Mouse (Mus musculus): ENCODE results near the gene Txndc9. TPM values are rescaled to one million over a fixed set of nuclear protein-coding genes. Genes with fewer than 3 reads are reported as not detected.

Gene Txndc9
- not detected in 2 replicates for polyA plus RNA-seq (2012; ENCODE audit: insufficient read depth, insufficient read length, low replicate concordance, missing spikeins)

DNA sequence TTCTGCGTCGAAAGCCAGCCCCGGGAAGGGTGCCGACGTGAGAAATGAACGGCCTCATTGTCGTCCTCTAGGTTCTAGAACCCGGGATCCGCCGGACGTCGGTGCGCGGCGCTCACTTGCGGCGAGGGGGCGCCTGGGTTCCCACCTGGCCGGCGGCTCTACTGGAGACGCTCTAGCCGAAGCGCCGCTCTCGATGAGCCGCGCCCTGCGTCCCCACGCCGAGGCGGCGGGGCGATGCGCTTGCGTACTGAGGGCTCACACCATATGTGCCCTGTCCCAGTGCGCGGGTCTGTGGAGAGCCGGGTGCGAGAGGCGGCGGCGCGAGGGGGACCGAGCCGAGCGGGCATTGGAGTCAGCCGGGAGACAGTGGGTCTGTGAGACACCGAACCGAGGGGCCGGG, at the start of gene Txndc9, which contains the start of gene Eif5b:
Txndc9 (minus strand) TSS at position 27 of the 400 bp plus-strand sequence.
Eif5b (plus strand) TSS at position 144 of the 400 bp plus-strand sequence.
- WGBS = under 1% methylated on average over 50 of the region's 50 CpGs
- TF ChIP-seq POLR2A (IDR thresholded peaks at IDR 0.05; ENCODE audit: insufficient read depth, low read depth, low read length) (peak; percentile 23; the same call in 1 of the 2 replicates), CTCF (IDR thresholded peaks at IDR 0.05; ENCODE audit: insufficient read depth, low read depth, low read length) (peak; percentile 37; the same call in 1 of the 2 replicates)
- peak within 1 kb of the TSS; percentile 94 for H3K4me3 ChIP-seq (ENCODE audit: insufficient read depth, low read depth, low read length)
- H3K27ac ChIP-seq (ENCODE audit: insufficient read depth, low read depth, low read length) = peak within 1 kb of the TSS; percentile 99
- no peaks in the 10 kb centered on the region for H3K4me1 ChIP-seq (ENCODE audit: control insufficient read depth, insufficient read depth, low read length)

DNA sequence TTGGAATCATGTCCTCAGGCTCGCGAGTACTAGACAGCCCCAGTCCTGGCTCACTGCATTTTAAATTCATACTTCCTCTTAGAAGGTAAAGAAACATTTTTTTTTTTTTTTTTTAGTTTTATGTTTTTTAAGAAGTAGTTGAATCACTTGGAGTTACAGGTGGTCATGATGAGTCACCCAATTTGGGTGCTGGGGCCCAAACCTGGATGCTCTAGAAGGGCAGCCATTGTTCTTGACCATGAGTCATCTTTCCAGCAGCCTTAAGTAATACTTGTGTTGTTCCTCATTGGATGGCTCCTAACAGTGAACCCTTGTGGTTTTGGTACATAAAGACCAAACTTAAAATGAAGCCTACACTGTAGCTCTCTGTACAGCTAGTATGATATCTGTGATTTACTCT, 41.2 kb upstream of the Txndc9 start:
- Histone ChIP-seq H3K4me3 (ENCODE audit: insufficient read depth, low read depth, low read length) (no peak overlapping the region), H3K27ac (ENCODE audit: insufficient read depth, low read depth, low read length) (no peak overlapping the region), H3K4me1 (ENCODE audit: control insufficient read depth, insufficient read depth, low read length) (no peaks in the 10 kb centered on the region)
- 77% methylated on average over 2 of the region's 2 CpGs for WGBS
- TF ChIP-seq CTCF (IDR thresholded peaks at IDR 0.05; ENCODE audit: insufficient read depth, low read depth, low read length) (no peak), POLR2A (IDR thresholded peaks at IDR 0.05; ENCODE audit: insufficient read depth, low read depth, low read length) (no peak)

DNA sequence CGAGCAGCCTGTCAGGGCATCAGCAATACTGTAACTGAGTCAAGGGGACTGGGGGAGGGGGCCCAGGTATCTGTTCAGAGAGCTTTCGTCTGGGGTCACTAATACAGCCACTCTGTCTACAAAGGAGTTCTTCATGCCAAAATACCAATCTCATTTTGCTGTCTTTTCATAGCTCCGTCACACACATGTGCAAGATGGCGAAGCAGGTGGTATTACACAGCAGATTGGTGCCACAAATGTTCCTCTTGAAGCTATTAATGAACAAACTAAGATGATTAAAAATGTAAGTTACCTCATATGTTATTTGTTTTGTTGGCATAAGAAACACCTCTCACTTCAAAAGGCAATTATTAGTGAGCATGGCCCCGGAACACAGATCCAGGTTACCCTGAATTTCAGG, 39.7 kb upstream of the Txndc9 start:
- no peaks in the 10 kb centered on the region for H3K4me1 ChIP-seq (ENCODE audit: control insufficient read depth, insufficient read depth, low read length)
- H3K4me3 ChIP-seq (ENCODE audit: insufficient read depth, low read depth, low read length) = no peak overlapping the region
- no peak overlapping the region for H3K27ac ChIP-seq (ENCODE audit: insufficient read depth, low read depth, low read length)
- WGBS = 85% methylated on average over 5 of the region's 5 CpGs
- TF ChIP-seq CTCF (IDR thresholded peaks at IDR 0.05; ENCODE audit: insufficient read depth, low read depth, low read length) (no peak), POLR2A (IDR thresholded peaks at IDR 0.05; ENCODE audit: insufficient read depth, low read depth, low read length) (no peak)

DNA sequence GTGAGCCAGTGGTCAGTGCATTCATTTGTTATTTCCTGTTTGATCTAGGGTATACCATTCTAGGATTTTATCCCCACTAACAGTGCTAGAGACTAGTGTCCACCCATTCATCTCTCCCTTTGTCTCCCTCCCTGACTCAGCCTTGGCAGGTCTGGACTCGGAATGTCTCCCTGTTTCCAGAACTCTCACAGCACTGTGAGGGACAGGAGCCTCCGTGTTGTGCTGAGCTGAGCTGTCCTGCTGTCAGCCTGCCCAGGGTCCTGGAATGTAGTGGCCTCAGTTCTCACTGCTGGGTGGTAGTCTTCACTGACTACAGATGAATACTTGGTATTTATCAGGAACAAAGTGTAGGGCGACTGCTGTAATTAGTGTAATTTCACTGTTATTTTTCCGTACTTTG, 37.8 kb upstream of the Txndc9 start:
- WGBS = 77% methylated on average over 4 of the region's 4 CpGs
- TF ChIP-seq CTCF (IDR thresholded peaks at IDR 0.05; ENCODE audit: insufficient read depth, low read depth, low read length) = no peak
- TF ChIP-seq POLR2A (IDR thresholded peaks at IDR 0.05; ENCODE audit: insufficient read depth, low read depth, low read length) = no peak
- Histone ChIP-seq H3K4me3 (ENCODE audit: insufficient read depth, low read depth, low read length) (no peak overlapping the region), H3K4me1 (ENCODE audit: control insufficient read depth, insufficient read depth, low read length) (no peaks in the 10 kb centered on the region), H3K27ac (ENCODE audit: insufficient read depth, low read depth, low read length) (no peak overlapping the region)

DNA sequence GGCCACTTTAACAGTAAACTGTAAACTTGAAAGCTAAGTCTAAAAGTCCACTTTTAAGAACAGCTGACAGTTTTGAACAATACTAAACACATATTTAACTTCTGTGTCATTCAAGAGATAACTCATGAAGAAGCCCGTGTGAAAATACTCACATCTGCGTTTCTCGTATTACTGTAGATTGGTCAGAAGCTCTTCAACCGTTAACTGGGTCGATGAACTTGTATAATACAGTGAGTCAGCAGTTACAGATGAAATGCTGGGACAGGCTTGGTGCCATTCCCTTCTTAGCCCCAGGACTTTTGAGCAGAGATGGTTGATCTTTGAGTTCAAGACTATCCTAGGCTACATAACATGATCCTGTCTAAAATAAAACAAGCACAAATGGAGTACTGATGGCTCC, 33.7 kb upstream of the Txndc9 start:
- H3K27ac ChIP-seq (ENCODE audit: insufficient read depth, low read depth, low read length) = no peak overlapping the region
- no peaks in the 10 kb centered on the region for H3K4me1 ChIP-seq (ENCODE audit: control insufficient read depth, insufficient read depth, low read length)
- H3K4me3 ChIP-seq (ENCODE audit: insufficient read depth, low read depth, low read length) = no peak overlapping the region
- WGBS = 89% methylated on average over 5 of the region's 5 CpGs
- TF ChIP-seq CTCF (IDR thresholded peaks at IDR 0.05; ENCODE audit: insufficient read depth, low read depth, low read length) = no peak
- no peak for TF ChIP-seq POLR2A (IDR thresholded peaks at IDR 0.05; ENCODE audit: insufficient read depth, low read depth, low read length)

DNA sequence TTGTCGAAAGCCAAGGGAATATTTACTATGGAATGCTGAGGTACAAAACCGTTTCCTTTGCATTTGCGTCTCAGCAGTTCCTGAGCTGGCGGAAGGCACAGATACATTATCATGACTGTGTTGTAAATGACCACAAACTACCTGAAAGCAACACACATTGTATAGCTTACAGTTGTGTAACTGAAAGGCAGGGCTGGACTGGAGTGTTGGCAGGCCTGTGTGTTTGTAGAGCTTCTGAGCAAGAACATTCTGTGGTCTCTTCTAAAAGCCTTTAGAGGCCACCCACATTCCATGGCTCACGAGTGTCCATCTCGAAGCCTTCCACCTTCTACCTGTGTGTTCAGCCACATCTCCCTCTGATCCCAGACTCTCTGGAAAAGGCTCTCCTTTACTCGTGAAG, 29.6 kb upstream of the Txndc9 start:
- WGBS = 95% methylated on average over 7 of the region's 7 CpGs
- no peaks in the 10 kb centered on the region for H3K4me1 ChIP-seq (ENCODE audit: control insufficient read depth, insufficient read depth, low read length)
- TF ChIP-seq POLR2A (IDR thresholded peaks at IDR 0.05; ENCODE audit: insufficient read depth, low read depth, low read length) (no peak), CTCF (IDR thresholded peaks at IDR 0.05; ENCODE audit: insufficient read depth, low read depth, low read length) (no peak)
- no peak overlapping the region for H3K4me3 ChIP-seq (ENCODE audit: insufficient read depth, low read depth, low read length)
- H3K27ac ChIP-seq (ENCODE audit: insufficient read depth, low read depth, low read length) = no peak overlapping the region

DNA sequence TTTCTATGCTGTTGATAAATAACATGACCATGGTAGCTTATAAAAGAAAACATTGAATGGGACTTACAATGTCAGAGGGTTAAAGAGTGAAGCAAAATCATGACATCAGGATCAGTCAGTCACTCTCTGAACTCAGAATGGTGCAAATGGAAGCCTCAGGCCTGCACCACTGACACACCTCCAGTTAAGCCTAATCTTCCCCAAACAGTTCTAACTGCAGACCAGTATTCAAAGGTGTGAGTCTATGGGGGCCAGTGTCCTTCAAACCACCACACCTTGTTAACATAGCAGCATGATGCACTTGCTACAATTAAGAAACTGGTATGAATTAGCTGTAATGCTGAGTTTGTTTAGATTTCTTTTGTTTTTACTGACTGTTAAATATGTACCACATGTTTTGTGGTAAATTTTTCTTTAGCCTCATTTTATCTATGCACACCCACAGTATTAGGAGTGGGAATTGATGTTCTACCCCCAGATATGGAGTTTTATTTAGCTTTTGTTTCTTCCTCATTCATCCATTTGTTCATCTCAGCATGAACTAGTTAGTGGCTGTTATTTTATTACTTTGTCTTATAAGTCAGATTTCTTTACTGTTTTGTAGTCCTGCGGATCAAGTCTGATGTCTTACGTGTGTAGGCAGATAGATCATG, 17.0 kb upstream of the Txndc9 start:
- H3K4me1 ChIP-seq (ENCODE audit: control insufficient read depth, insufficient read depth, low read length) = no peaks in the 10 kb centered on the region
- no peak overlapping the region for H3K4me3 ChIP-seq (ENCODE audit: insufficient read depth, low read depth, low read length)
- WGBS = 53% methylated on average over 2 of the region's 2 CpGs
- TF ChIP-seq POLR2A (IDR thresholded peaks at IDR 0.05; ENCODE audit: insufficient read depth, low read depth, low read length) = no peak
- no peak for TF ChIP-seq CTCF (IDR thresholded peaks at IDR 0.05; ENCODE audit: insufficient read depth, low read depth, low read length)
- H3K27ac ChIP-seq (ENCODE audit: insufficient read depth, low read depth, low read length) = no peak overlapping the region

DNA sequence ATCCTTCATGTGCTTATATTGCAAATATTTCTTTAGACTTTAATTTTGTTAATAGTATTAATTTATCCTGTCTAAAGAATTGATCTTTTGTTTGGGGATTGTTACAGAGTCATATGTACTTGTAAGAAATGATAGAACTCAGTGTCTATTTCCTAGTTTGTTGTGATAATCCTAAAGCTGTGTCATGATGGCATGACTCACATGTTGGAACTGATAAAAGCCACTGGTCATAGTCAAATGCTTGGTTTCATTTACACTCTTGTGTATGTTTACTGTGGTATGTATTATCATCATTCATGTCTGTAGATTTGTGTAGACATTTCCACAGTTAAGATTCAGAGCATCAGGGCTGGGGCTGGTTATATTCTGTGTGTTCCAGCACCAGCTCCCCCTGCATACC, 14.8 kb upstream of the Txndc9 start:
- Histone ChIP-seq H3K4me1 (ENCODE audit: control insufficient read depth, insufficient read depth, low read length) (no peaks in the 10 kb centered on the region), H3K27ac (ENCODE audit: insufficient read depth, low read depth, low read length) (no peak overlapping the region), H3K4me3 (ENCODE audit: insufficient read depth, low read depth, low read length) (no peak overlapping the region)
- TF ChIP-seq CTCF (IDR thresholded peaks at IDR 0.05; ENCODE audit: insufficient read depth, low read depth, low read length) = no peak
- TF ChIP-seq POLR2A (IDR thresholded peaks at IDR 0.05; ENCODE audit: insufficient read depth, low read depth, low read length) = no peak

DNA sequence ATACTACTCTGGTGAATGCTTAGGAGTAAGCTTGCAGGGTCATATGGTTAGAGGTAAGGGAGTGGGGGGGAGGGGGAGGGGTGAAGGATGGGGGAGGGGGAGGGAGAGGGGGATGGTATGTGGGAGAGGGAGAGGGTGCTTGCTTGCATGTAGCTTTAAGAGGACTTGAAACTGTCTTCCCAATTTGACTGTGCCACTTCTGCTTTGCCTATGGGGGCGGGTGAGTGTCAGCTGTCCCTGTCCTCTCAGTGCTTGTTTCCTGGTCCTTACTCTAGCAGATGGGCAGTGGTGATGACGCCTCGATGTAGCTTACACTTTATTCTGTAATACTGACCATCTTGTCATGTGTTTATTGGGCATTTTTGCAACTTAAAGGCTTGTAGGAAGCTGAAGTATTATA, 14.4 kb upstream of the Txndc9 start:
- H3K27ac ChIP-seq (ENCODE audit: insufficient read depth, low read depth, low read length) = no peak overlapping the region

More for the DNA sequence above, 14.4 kb upstream of the Txndc9 start:
- Histone ChIP-seq H3K4me1 (ENCODE audit: control insufficient read depth, insufficient read depth, low read length) (no peaks in the 10 kb centered on the region), H3K4me3 (ENCODE audit: insufficient read depth, low read depth, low read length) (no peak overlapping the region)
- TF ChIP-seq CTCF (IDR thresholded peaks at IDR 0.05; ENCODE audit: insufficient read depth, low read depth, low read length) = no peak
- TF ChIP-seq POLR2A (IDR thresholded peaks at IDR 0.05; ENCODE audit: insufficient read depth, low read depth, low read length) = no peak
- 84% methylated on average over 3 of the region's 3 CpGs for WGBS

All from olfactory bulb, adult 2 months (tissue).